ENCODE assay signal across 8 mouse cellular contexts in genomic region chr10:87860181-87861103, GRCm38 (mm10). TPM values are rescaled to one million over a fixed set of nuclear protein-coding genes. Genes with fewer than 3 reads are reported as not detected.
DNase-seq lines count a peak whose midpoint lies in the region; ATAC-seq lines count a peak whose summit lies in the region.

No protein-coding gene starts in this region.

- no peaks in the 10 kb centered on the region for H3K36me3 ChIP-seq in forebrain, embryonic 10.5 days (replicated peaks)
- no peaks in the 10 kb centered on the region for H3K36me3 ChIP-seq in limb, embryonic 10.5 days
- H3K36me3 ChIP-seq in midbrain, embryonic 13.5 days, result no peaks in the 10 kb centered on the region

- no peaks in the 10 kb centered on the region for H3K9me3 ChIP-seq in forebrain, embryonic 10.5 days
- H3K9me3 ChIP-seq in limb, embryonic 10.5 days (replicated peaks), result no peaks in the 10 kb centered on the region
- no peaks in the 10 kb centered on the region for H3K9me3 ChIP-seq in midbrain, embryonic 13.5 days

- peaks cover 60% of the 10 kb centered on the region for H3K4me1 ChIP-seq in forebrain, embryonic 10.5 days
- H3K4me1 ChIP-seq in limb, embryonic 10.5 days, result peaks cover 99% of the 10 kb centered on the region
- H3K4me1 ChIP-seq in midbrain, embryonic 13.5 days (replicated peaks), result peaks cover 33% of the 10 kb centered on the region

- DNase-seq in thymus, postnatal 14 days, result peak; percentile 3
- no peak for DNase-seq in thymus, adult 18-20 months
- peak; percentile 59 for DNase-seq in forebrain, embryonic 10.5 days (ENCODE audit: extremely low spot score, low spot score)
- peak; percentile 55 to 62 for DNase-seq in heart, postnatal 14 days
- peak; percentile 74 for DNase-seq in limb, embryonic 10.5 days (ENCODE audit: low spot score)
- DNase-seq in cerebellum, postnatal 4 days (ENCODE audit: low spot score in 2 of 2), result no peak
- DNase-seq in ovary, postnatal 10 days (ENCODE audit: low spot score), result no peak

- ATAC-seq in midbrain, embryonic 13.5 days, result peak; percentile 65

- peaks cover 67% of the 10 kb centered on the region for H3K27me3 ChIP-seq in forebrain, embryonic 10.5 days (ENCODE audit: poor library complexity, severe bottlenecking)
- H3K27me3 ChIP-seq in limb, embryonic 10.5 days (ENCODE audit: low read depth, poor library complexity, severe bottlenecking), result peaks cover 9% of the 10 kb centered on the region; the same call in 1 of the 2 replicates
- peaks cover 7% of the 10 kb centered on the region; the same call in 1 of the 2 replicates for H3K27me3 ChIP-seq in midbrain, embryonic 13.5 days

- peak overlapping the region; percentile 49 for H3K9ac ChIP-seq in midbrain, embryonic 13.5 days (replicated peaks)

- 2% methylated on average over 30 of the region's 30 CpGs for WGBS in forebrain, embryonic 10.5 days
- WGBS in limb, embryonic 10.5 days, result 5% methylated on average over 30 of the region's 30 CpGs
- WGBS in midbrain, embryonic 13.5 days, result 2% methylated on average over 30 of the region's 30 CpGs

- peak overlapping the region; percentile 69 for H3K4me2 ChIP-seq in midbrain, embryonic 13.5 days (replicated peaks)

- H3K4me3 ChIP-seq in forebrain, embryonic 10.5 days, result peak overlapping the region; percentile 60
- H3K4me3 ChIP-seq in limb, embryonic 10.5 days, result peak overlapping the region; percentile 57
- peak overlapping the region; percentile 43 for H3K4me3 ChIP-seq in midbrain, embryonic 13.5 days (replicated peaks)

- peak overlapping the region; percentile 84 for H3K27ac ChIP-seq in forebrain, embryonic 10.5 days
- peak overlapping the region; percentile 88 for H3K27ac ChIP-seq in limb, embryonic 10.5 days
- H3K27ac ChIP-seq in midbrain, embryonic 13.5 days, result peak overlapping the region; percentile 27; the same call in 1 of the 2 replicates

- intact Hi-C loops in heart, postnatal 14 days (cut with DNase I), result loop anchor here (2.0 kb wide), 1 partner anchor 64 kb away; no protein-coding TSS in a partner anchor

RNA-seq across cellular contexts. Expression of gene Igf1, which starts 2.4 kb away (rescaled TPM):
- polyA plus RNA-seq in forebrain, embryonic 10.5 days (2016; fragmentation: Nextera tagmentation; extraction: Ambion mirVana), result 30.0 and 35.5 TPM in 2 replicates
- 10 to 100 TPM; 26.7 to 28.4 TPM for total RNA-seq in heart, postnatal 14 days (2021)
- 17.5 and 58.7 TPM in 2 replicates for polyA plus RNA-seq in limb, embryonic 10.5 days (2016; fragmentation: Nextera tagmentation; extraction: Ambion mirVana)
- polyA plus RNA-seq in midbrain, embryonic 13.5 days (2015; fragmentation: Nextera tagmentation; extraction: Ambion mirVana), result 4.0 and 5.3 TPM in 2 replicates

Comparison
In these comparisons a context has a peak if more than half of its experiments do, and no peak if none do; other contexts are left out.
1. DNase-seq: peak in thymus, postnatal 14 days (single experiment), forebrain, embryonic 10.5 days (single experiment), heart, postnatal 14 days (2 of 2) and limb, embryonic 10.5 days (single experiment); none in thymus, adult 18-20 months (0 of 2), cerebellum, postnatal 4 days (0 of 2) and ovary, postnatal 10 days (single experiment).
2. H3K27ac ChIP-seq: peak in every context shown above with its lines; median percentile 88 in limb, embryonic 10.5 days; 84 in forebrain, embryonic 10.5 days; 27 in midbrain, embryonic 13.5 days.
3. Peak in every context shown above with its lines, with median percentiles within 50 percentile points of each other: H3K4me3 ChIP-seq.